ENCODE assay signal across 9 mouse cellular contexts in the genomic region with DNA sequence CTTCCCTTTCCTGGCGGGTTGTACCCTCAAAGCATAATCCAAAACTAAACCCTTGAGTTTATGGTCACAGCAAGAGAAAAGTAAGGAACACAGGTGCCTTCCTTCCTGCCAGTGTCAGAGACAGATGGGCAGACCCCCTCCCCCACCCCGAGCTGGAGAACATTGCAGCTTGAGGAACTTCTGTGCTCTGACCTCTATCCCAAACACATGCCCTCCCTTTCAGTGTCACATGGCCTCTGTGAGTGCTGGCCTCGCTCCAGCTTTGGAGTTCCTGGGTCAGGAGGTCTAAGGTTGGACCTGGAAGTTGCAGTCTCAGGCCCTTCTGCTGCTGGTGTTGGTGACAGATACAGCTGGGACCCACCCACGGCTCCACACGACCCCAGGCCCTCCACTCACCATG. TPM values are rescaled to one million over a fixed set of nuclear protein-coding genes. Genes with fewer than 3 reads are reported as not detected.
DNase-seq lines count a peak whose midpoint lies in the region; ATAC-seq lines count a peak whose summit lies in the region.
"Had no signal": no experiment of that assay in that cellular context is flagged by ENCODE, and none has a peak within 500 bp of the region (broad histone marks: within the 10 kb centered on the region; RNA-seq: fewer than 3 reads in every experiment).

No protein-coding gene starts in this region.

- no peak overlapping the region for H3K4me2 ChIP-seq in heart, embryonic 11.5 days
- H3K4me2 ChIP-seq in kidney, embryonic 15.5 days, result no peak overlapping the region
- no peak overlapping the region for H3K4me2 ChIP-seq in forebrain, embryonic 15.5 days (replicated peaks)
- H3K4me2 ChIP-seq in midbrain, embryonic 11.5 days, result no peak overlapping the region
- H3K4me2 ChIP-seq: limb, embryonic 13.5 days had no signal

- ATAC-seq in heart, embryonic 11.5 days (replicated peaks; ENCODE audit: insufficient number of reproducible peaks, low FRiP score, low TSS enrichment), result no peak
- ATAC-seq in kidney, embryonic 15.5 days (replicated peaks; ENCODE audit: low FRiP score), result no peak
- ATAC-seq in forebrain, embryonic 15.5 days (replicated peaks), result no peak
- ATAC-seq in midbrain, embryonic 11.5 days (ENCODE audit: low FRiP score), result no peak

- no peak overlapping the region for H3K4me3 ChIP-seq in heart, embryonic 11.5 days (ENCODE audit: low read depth, low read length)
- H3K4me3 ChIP-seq in kidney, embryonic 15.5 days (replicated peaks), result no peak overlapping the region
- no peak overlapping the region for H3K4me3 ChIP-seq in forebrain, embryonic 15.5 days
- no peak overlapping the region for H3K4me3 ChIP-seq in midbrain, embryonic 11.5 days (ENCODE audit: low read depth, low read length)
- H3K4me3 ChIP-seq: limb, embryonic 13.5 days had no signal

- peak; percentile 97 for DNase-seq in heart, adult 11 months
- DNase-seq in adrenal gland, postnatal 25 days, result peak; percentile 30
- DNase-seq in lung, postnatal 4 days, result peak; percentile 74 to 75
- DNase-seq in cerebellum, adult 11 months, result no peak
- DNase-seq in midbrain, embryonic 11.5 days (ENCODE audit: low spot score, missing footprints), result no peak

- H3K4me1 ChIP-seq in heart, embryonic 11.5 days (ENCODE audit: control insufficient read depth, insufficient read depth, low read length), result peaks cover 5% of the 10 kb centered on the region; the same call in 1 of the 2 replicates
- H3K4me1 ChIP-seq in kidney, embryonic 15.5 days, result peaks cover 20% of the 10 kb centered on the region
- no peaks in the 10 kb centered on the region for H3K4me1 ChIP-seq in forebrain, embryonic 15.5 days
- H3K4me1 ChIP-seq in midbrain, embryonic 11.5 days (ENCODE audit: control insufficient read depth, insufficient read depth, low read length), result no peaks in the 10 kb centered on the region

- WGBS in heart, embryonic 11.5 days (ENCODE audit: insufficient replicate concordance), result 46% methylated on average over 5 of the region's 5 CpGs
- 36% methylated on average over 5 of the region's 5 CpGs for WGBS in kidney, embryonic 15.5 days
- 66% methylated on average over 5 of the region's 5 CpGs for WGBS in forebrain, embryonic 15.5 days
- WGBS in midbrain, embryonic 11.5 days, result 64% methylated on average over 5 of the region's 5 CpGs

- H3K27me3 ChIP-seq in heart, embryonic 11.5 days (ENCODE audit: control insufficient read depth, insufficient read depth, low read length), result no peaks in the 10 kb centered on the region
- H3K27me3 ChIP-seq in kidney, embryonic 15.5 days, result no peaks in the 10 kb centered on the region
- no peaks in the 10 kb centered on the region for H3K27me3 ChIP-seq in forebrain, embryonic 15.5 days
- no peaks in the 10 kb centered on the region for H3K27me3 ChIP-seq in midbrain, embryonic 11.5 days (ENCODE audit: control insufficient read depth, insufficient read depth, low read length)
- H3K27me3 ChIP-seq: limb, embryonic 13.5 days had no signal

- no peaks in the 10 kb centered on the region for H3K36me3 ChIP-seq in heart, embryonic 11.5 days (ENCODE audit: control insufficient read depth, insufficient read depth, low read length)
- 0 out of 2 replicates have a peak, but pooled peaks cover 3% of the 10 kb centered on the region for H3K36me3 ChIP-seq in kidney, embryonic 15.5 days
- no peaks in the 10 kb centered on the region for H3K36me3 ChIP-seq in forebrain, embryonic 15.5 days
- no peaks in the 10 kb centered on the region for H3K36me3 ChIP-seq in midbrain, embryonic 11.5 days (ENCODE audit: control insufficient read depth, insufficient read depth, low read length)
- H3K36me3 ChIP-seq: limb, embryonic 13.5 days had no signal

- H3K9ac ChIP-seq in heart, embryonic 11.5 days (ENCODE audit: low read depth, low read length), result no peak overlapping the region
- no peak overlapping the region for H3K9ac ChIP-seq in kidney, embryonic 15.5 days
- H3K9ac ChIP-seq in forebrain, embryonic 15.5 days (replicated peaks), result no peak overlapping the region
- no peak overlapping the region for H3K9ac ChIP-seq in midbrain, embryonic 11.5 days (ENCODE audit: low read length)
- H3K9ac ChIP-seq: limb, embryonic 13.5 days had no signal

- H3K27ac ChIP-seq in heart, embryonic 11.5 days (ENCODE audit: low read depth, low read length), result no peak overlapping the region
- peak overlapping the region; percentile 64; the same call in 1 of the 2 replicates for H3K27ac ChIP-seq in kidney, embryonic 15.5 days
- H3K27ac ChIP-seq in forebrain, embryonic 15.5 days (replicated peaks), result no peak overlapping the region
- H3K27ac ChIP-seq in midbrain, embryonic 11.5 days (ENCODE audit: low read depth, low read length), result no peak overlapping the region
- H3K27ac ChIP-seq: limb, embryonic 13.5 days had no signal

- no peaks in the 10 kb centered on the region for H3K9me3 ChIP-seq in heart, embryonic 11.5 days (replicated peaks; ENCODE audit: control insufficient read depth, low read length)
- no peaks in the 10 kb centered on the region for H3K9me3 ChIP-seq in kidney, embryonic 15.5 days (replicated peaks)
- H3K9me3 ChIP-seq in forebrain, embryonic 15.5 days, result no peaks in the 10 kb centered on the region
- no peaks in the 10 kb centered on the region for H3K9me3 ChIP-seq in midbrain, embryonic 11.5 days (ENCODE audit: control insufficient read depth, low read length)
- H3K9me3 ChIP-seq: limb, embryonic 13.5 days had no signal

RNA-seq across cellular contexts. Expression of a gene that starts 14.2 kb away (rescaled TPM):
- 92.5 and 103 TPM in 2 replicates for polyA plus RNA-seq in heart, embryonic 11.5 days (2014; fragmentation: Nextera tagmentation; extraction: Ambion mirVana)
- total RNA-seq in adrenal gland, postnatal 25 days (2021), result 12.0 and 13.8 TPM in 2 replicates
- 123 and 127 TPM in 2 replicates for polyA plus RNA-seq in kidney, embryonic 15.5 days (2015; fragmentation: Nextera tagmentation; extraction: Ambion mirVana)
- 40.2 and 45.5 TPM in 2 replicates for polyA plus RNA-seq in forebrain, embryonic 15.5 days (2015; fragmentation: Nextera tagmentation; extraction: Ambion mirVana)
- 110 and 120 TPM in 2 replicates for polyA plus RNA-seq in midbrain, embryonic 11.5 days (2014; fragmentation: Nextera tagmentation; extraction: Ambion mirVana)

RNA-seq across cellular contexts. Expression of a gene that starts 46.4 kb away (rescaled TPM):
- 963 and 1,096 TPM in 2 replicates for polyA plus RNA-seq in heart, embryonic 11.5 days (2014; fragmentation: Nextera tagmentation; extraction: Ambion mirVana)
- 1,828 and 1,881 TPM in 2 replicates for total RNA-seq in adrenal gland, postnatal 25 days (2021)
- polyA plus RNA-seq in kidney, embryonic 15.5 days (2015; fragmentation: Nextera tagmentation; extraction: Ambion mirVana), result 1,379 and 1,393 TPM in 2 replicates
- 859 and 881 TPM in 2 replicates for polyA plus RNA-seq in forebrain, embryonic 15.5 days (2015; fragmentation: Nextera tagmentation; extraction: Ambion mirVana)
- 980 and 1,048 TPM in 2 replicates for polyA plus RNA-seq in midbrain, embryonic 11.5 days (2014; fragmentation: Nextera tagmentation; extraction: Ambion mirVana)

Comparison
In these comparisons a context has a peak if more than half of its experiments do, and no peak if none do; other contexts are left out.
1. DNase-seq: peak in heart, adult 11 months (single experiment), adrenal gland, postnatal 25 days (single experiment) and lung, postnatal 4 days (2 of 2); none in cerebellum, adult 11 months (single experiment) and midbrain, embryonic 11.5 days (single experiment).